Mouse (Mus musculus): ENCODE results near the gene Gk5. TPM values are rescaled to one million over a fixed set of nuclear protein-coding genes. Genes with fewer than 3 reads are reported as not detected.

Gene Gk5
- polyA plus RNA-seq, 1 experiment from 2014 or later: 2.1 TPM

Other genes starting within 250 kb of the Gk5 start
- 12.4 and 20.1 TPM in 2 replicates for gene Xrn1, start 164.6 kb upstream of the Gk5 start, polyA plus RNA-seq (2015; fragmentation: Nextera tagmentation; extraction: Ambion mirVana)
- gene Tfdp2, start 76.9 kb downstream of the Gk5 start, polyA plus RNA-seq (2015; fragmentation: Nextera tagmentation; extraction: Ambion mirVana): 21.4 and 25.8 TPM in 2 replicates
- gene Atp1b3, start 245.1 kb downstream of the Gk5 start, polyA plus RNA-seq (2015; fragmentation: Nextera tagmentation; extraction: Ambion mirVana): 180 and 182 TPM in 2 replicates